Mouse (Mus musculus): ENCODE measurements around the gene 9430097D07Rik.

DNA sequence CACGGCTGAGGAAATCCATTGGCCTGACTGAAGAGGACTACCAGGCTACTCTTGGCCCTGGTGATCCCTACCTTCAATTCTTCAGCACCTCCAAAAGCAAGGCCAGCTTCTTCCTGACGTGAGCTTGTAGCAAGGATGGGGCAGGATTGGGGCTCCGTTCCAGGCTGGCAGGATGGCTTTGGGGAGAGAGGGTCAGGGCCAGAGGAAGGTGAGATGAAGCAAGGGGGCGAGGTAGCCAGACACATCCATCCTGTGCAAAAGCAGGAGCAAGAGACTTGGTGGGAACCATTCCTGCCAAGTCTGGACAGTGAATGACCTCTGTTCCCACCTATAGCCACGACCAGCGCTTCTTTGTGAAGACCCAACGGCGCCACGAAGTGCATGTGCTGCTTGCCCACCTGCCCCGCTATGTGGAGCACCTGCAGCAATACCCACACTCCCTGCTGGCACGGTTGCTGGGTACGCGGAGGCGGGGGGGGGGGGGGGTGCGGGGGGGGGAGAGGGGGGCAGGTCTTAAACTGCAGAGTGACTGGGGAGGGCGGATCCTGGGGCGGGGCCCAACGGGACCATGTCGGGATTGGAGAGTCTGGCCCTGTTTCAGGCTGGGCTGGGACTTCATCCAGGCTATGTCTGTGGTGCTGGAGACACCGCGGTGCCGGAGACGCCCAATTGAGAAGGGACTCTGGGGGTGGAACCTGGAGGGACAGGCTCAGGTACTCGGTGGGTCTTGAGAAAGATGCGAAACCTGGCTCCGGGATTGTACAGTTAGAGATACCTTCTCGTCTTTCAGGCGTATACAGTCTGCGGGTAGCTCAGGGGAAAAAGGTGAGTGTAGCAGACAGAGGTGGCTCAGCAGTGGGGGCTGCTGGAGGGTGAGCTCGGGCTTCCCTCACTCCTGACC, 2.9 kb upstream of the 9430097D07Rik start:
- TF ChIP-seq CTCF (conservative IDR thresholded peaks at IDR 0.05 in 1 of 2, IDR thresholded peaks at IDR 0.05 in 1 of 2; ENCODE audit: low read depth in 2 of 2, low read length in 2 of 2): no peak
- no peak for TF ChIP-seq USF1 (IDR thresholded peaks at IDR 0.05; ENCODE audit: low read depth, low read length)
- TF ChIP-seq MEF2A (IDR thresholded peaks at IDR 0.05; ENCODE audit: borderline replicate concordance, low read depth, low read length): no peak
- TF ChIP-seq POLR2A (IDR thresholded peaks at IDR 0.05; ENCODE audit: low read depth, low read length): no peak
- TF ChIP-seq NRF1 (IDR thresholded peaks at IDR 0.05; ENCODE audit: low read depth, low read length): no peak
- no peak for TF ChIP-seq EP300 (IDR thresholded peaks at IDR 0.05; ENCODE audit: low read length)
- TF ChIP-seq SMC3 (IDR thresholded peaks at IDR 0.05; ENCODE audit: low read depth, low read length): no peak
- TF ChIP-seq RCOR1 (conservative IDR thresholded peaks at IDR 0.05; ENCODE audit: low read depth, low read length): no peak
- no peak for TF ChIP-seq ZC3H11A (IDR thresholded peaks at IDR 0.05; ENCODE audit: low read depth, low read length)
- no peak for TF ChIP-seq MXI1 (IDR thresholded peaks at IDR 0.05; ENCODE audit: low read depth, low read length)
